Mouse (Mus musculus) frontal cortex, adult 2 months (tissue): ENCODE results near the gene Isoc2b. TPM values are rescaled to one million over a fixed set of nuclear protein-coding genes. Genes with fewer than 3 reads are reported as not detected.
"Not testable (repeated sequence)": the region's sequence is repeated elsewhere in the genome, so short reads cannot be mapped to it uniquely, and the experiment has no call there.

Source experiments
- DNase-seq, 2 experiments: peaks; one replicate each; pipeline ENCODE4 v3.0.0; 2022; ENCODE audit warnings: low spot score in 1 of 2; ENCODE audit errors: extremely low spot score in 1 of 2
- polyA plus RNA-seq: library from polyadenylated mRNA; depleted of rRNA; stranded (reverse); fragments of >200 nt; gene quantifications from 2 replicates; pipeline ENCODE4 v1.2.3, GENCODE M21; 2012; rRNA removed

Isoc2b gene
- 10.6 and 13.8 TPM in 2 replicates for polyA plus RNA-seq

DNA sequence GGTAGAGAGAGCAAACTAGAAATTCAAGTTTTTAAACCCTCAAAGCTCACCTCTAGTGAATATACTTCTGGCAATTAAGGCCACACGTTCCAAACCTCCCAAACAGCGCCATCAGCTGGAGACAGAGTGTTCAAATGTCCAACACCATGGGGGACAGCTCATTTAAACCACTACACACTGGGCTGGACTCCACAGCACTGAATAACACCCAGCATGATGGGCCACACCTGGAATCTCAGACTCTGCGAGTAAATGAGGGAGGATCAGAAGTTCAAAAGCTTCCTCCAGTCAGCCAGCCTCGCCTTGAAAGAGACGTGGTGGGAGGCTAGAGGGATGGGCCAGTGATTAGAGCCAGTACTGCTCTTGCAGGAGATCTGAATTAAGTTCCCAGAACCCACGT is at the start of gene Isoc2b:
Isoc2b (minus strand) TSS at position 126 of the 400 bp plus-strand sequence.
- DNase-seq: no peak

DNA sequence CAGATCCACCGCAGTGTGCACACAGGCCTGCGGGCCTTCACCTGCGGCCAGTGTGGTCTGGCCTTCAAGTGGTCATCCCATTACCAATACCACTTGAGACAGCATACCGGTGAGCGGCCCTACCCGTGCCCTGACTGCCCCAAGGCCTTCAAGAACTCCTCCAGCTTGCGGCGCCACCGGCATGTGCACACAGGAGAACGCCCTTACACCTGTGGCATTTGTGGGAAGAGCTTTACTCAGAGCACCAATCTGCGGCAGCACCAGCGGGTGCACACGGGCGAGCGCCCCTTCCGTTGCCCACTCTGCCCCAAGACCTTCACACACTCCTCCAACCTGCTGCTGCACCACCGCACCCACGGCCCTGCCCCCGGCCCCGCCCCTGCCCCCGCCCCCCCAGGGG is 49.0 kb upstream of the Isoc2b start:
- no peak for DNase-seq

DNA sequence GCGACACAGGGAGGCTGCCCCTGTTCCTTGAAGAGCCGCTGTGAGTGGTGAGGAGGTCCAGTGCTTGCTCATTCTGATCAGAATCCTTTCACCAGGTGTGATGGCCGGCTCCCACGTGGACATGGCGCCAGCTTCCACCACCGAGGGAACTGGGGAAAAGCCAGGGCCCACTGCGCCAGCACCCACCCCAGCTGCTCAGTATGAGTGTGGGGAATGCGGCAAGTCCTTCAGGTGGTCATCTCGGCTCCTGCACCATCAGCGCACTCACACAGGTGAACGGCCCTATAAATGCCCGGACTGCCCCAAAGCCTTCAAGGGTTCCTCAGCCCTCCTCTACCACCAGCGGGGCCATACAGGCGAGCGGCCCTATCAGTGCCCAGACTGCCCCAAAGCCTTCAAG is 48.6 kb upstream of the Isoc2b start:
- DNase-seq: no peak

DNA sequence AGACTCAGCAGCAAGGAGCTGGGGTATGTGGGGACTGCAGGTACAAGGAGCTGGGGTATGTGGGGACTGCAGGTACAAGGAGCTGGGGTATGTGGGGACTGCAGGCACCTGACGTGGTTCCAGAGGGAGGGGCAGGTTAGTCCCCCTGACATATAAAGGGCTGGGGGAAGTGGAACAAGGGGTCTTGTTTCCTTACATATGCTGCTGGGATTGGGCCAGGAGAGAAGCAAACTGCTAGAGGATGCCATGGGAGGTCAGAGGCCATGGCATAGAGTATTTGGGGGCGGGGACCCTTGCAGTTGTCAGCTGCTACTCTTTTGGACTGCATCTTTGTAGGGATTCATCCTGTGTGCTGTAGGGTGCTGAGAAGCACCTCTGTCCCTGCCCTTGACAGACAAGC is 47.4 kb upstream of the Isoc2b start:
- no peak for DNase-seq

DNA sequence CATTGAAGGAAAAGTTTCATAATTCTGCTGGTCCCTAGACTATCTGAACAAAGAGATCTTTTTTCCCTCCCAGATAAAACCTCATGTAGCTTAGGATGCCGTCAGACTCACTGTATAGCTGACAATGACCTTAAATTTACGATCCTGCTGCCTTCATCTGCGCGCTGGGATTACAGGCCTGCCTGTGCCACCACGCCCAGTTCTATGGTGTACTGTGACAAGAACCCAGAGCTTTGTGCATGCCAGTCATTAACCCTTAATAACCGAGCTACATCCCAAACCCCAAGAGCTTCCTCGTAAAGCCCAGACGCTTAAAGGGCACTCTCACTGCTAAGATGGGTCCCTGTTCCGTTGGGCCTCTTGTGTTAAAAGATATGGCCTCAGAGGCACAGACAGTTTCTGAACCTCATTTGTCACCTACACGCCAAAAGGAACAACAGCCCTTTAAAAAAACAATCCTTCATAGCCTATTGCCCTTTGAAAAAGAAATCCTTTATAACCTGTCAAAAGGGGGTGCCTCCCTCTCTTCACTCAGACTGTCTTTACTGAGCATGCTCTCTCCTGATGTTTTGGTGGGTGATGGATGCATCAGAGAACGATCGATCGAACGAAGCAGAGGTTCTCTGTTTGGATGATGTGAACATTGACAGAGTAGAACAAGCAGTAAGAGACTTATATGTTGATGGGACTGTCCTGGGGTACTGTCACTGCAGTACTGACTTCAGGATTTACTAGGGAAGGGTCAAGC is 45.8 kb upstream of the Isoc2b start:
- peak in 1 of 2 experiments; percentile 42 for DNase-seq

DNA sequence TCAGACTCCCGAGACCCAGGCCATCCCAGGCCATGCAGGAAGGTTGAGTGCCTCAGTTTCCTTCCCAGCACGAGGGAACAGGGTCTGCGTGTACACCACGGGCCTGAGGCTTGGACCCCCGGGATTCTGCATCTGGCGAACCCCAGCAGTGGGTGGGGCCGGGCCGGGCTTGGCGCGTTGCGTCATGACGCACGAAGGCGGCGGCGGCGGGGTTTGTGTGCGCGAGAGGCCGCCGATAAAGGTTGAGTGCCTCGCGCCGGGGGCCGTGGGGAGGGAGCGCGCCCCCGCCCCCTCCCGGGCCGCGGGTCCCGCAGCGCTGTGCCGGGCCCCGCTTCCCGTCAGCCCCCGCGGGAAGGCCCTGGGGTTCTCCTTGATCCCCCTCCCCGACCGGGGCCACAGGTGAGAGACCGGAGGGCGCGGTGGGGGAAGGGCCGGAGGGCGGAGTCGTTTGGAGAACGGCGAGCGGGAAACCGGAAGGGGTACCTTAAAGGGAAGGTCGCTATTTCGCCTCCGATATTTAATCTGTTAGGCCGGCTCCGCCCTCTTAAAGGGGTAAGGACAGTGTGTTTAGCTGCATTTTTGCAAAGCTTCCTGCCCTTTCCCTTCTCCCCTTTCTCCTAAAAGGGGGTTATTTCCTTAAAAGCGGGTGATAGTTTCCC is 45.1 kb upstream of the Isoc2b start, which contains the start of gene Zfp628:
Zfp628 (plus strand) TSS at position 211 of the 659 bp plus-strand sequence.
- peak; percentile 87 to 98 for DNase-seq

DNA sequence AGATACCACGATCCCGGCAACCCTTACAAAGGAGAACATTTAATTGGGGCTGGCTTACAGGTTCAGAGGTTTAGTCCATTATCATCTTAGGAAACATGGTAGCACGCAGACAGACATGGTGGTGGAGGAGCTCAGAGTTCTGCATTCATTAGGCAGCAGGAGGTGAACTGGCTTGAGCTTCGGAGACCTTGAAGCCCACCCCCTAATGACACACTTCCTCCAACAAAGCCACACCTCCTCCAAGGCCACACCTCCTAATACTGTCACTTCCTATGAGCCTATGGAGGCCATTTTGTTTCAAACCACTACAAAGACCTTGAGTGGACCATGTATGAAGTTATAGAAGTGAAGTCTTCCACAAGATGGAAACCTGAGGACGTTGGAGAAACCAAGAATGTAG is 42.2 kb upstream of the Isoc2b start:
- no peak for DNase-seq

DNA sequence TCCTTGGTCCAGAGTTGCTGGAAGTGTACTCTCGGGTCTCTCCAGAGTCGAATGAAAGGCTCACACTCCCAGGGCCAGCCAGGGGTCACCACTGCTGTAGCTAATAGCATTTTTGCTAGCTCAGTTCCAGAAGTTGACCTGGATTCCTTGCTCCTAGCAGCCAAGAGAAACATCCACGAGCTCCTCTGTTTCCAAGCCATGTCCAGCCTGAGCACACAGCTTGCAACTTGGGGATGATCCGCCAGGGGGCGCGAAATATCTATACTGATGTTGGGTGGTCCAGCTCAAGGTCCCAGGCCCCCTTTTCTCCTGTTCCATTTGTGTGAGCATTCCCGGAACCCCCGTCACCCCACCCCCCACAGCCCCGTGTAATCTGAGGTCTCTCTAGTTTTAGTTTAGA is 41.5 kb upstream of the Isoc2b start:
- DNase-seq: peak in 1 of 2 experiments; percentile 77

DNA sequence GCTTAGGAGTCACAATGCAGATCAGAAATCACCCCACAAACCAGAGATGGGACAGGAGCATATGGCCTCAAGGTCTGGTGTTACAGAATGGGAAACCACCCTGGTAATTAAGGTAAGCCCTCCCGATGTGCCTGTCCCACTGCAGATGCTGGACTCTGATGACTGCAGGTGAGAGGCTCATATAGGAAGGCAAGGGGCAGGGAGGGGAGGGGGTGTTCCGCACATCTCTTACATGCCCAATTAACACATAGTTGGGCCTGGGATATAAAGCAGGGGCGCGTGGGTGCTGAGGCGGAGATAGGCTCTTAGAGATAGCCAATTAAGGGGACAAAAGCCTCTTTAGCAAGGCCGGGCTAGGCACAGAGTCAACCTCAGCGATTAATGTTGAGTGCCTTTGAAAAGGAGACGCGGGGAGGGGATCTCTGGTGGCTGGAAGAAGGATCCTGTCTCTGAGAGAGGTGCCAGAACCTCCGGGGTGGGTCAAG is 36.5 kb upstream of the Isoc2b start, which contains the start of gene Gm36210:
Gm36210 (minus strand) TSS at position 51 of the 485 bp plus-strand sequence.
- DNase-seq: no peak

DNA sequence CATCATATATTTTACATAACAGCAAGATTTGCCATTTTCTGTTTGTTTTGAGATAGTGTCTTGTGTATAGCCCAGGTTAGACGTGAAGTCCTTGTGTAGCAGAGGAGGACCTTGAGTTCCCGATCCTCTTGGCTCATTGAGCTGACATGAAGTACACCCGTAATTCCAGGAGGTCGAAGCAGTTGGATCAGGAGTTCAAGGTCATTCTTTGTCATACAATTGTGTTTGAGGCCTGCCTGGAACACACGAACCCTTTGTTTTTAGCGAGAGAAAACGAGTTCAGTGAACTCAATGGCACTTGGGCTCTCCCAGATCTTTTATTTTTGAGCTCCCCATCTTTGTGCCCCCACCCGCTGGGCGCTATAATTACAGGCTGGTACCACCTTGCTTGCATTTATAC is 32.3 kb upstream of the Isoc2b start:
- no peak for DNase-seq

DNA sequence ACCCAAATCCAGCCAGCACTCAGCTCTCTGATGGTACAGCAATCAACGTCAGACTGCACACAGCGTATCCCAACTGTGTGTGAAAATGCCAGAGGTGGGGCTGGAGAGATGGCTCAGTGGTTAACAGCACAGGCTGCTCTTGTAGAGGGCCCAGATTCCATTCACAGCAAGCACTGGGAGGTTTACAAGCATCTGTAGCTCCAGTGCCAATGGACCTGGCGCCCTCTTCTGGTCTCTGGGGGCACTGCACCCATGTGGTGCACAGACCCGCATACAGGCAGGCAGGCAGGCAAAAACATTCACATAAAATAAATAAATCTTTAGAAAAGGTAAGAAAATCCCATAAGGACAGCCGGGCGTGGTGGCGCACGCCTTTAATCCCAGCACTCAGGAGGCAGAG is 31.1 kb upstream of the Isoc2b start:
- DNase-seq: no peak

DNA sequence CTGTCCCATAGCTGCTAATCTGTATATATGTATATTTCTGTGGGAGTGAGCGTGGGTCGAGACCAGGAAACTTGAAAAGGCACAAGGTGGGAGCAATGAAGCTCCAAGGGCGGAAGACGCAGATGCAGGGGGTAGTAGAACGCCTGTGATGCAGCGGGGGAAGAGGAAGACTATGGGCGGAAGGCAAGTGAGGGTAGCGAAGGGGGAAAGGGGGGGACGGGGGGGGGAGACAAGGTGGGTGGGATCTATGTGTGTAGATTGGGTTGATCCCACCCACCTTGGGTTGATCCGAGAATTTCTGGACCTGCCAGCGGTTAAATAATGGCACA is 30.4 kb upstream of the Isoc2b start:
- no peak for DNase-seq

DNA sequence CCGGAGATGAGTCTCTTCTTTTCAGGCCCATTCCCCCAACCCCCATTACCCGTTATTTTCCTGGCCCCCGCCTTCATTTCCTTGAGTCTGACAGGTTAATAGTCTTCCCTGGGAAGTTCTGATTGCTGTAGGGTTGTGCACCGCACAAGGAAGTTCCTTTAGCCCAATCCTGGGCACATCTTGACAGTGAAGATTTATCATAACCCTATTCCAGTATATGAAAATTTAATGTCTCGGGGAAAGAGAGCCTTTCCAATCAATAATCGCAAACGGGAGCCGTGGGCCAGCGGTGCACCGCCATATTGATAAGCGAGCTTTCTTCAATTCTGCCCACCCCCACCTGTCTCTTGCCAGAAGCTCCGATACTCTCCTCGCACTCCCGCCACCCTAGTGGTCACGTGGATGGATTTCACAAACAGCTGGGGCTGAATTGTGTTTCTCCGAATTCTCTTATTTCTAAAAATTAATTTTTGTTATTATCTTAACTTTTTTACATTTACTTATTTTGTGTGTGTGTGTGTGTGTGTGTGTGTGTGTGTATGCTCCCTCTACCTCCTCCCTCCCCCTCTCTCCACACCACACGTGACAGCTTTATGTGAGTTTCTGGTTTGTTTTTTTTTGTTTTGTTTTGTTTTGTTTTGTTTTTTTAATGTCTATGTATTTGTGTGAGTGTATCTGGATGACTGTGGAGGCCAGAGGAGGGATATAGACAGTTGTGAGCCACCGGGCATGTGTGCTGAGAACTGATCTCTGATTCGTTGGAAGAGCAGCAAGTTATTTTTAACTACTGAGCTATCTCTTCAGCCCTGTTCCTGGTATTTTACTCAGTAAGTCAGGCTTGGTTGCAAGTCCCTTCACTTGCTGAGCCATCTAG is 29.8 kb upstream of the Isoc2b start:
- no peak for DNase-seq

DNA sequence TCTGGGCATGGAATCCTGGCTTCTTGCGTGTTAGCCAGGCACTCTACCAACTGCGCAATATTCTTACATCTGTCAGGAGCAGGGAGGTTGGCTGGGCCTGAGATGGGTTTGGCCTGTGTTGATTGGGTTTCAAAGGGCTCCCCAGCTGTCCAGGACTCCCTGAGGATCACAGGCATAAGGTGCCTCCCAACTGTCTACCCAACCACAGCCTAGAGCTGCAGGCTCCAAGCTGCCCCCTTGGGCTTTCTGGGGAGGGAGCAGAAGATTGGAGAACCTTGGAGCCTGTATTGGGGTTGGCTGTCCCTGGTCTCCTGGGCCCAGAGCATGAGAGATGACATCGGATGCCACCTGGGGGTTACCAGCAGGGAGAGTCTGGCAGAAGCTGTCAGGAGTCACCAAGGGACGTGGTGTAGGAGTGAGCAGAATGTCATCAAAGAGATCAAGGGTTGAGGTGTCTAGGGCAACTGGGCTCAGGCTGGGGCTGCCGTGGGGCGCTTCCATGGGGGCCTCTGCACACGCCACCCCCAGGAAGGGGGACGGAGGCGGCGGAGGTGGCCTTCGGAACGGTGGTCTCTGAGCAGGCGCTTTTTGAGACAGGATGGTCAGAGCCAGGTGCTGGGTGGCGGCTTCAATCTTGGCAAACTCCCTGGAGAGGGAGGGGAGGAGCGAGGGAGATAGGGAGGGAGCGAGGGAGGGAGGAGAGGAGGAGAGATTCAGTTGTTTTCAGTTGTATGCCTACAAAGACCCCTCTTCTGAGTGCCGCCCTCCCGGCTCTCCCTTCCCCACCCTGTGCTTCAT is 29.0 kb upstream of the Isoc2b start:
- DNase-seq: no peak

DNA sequence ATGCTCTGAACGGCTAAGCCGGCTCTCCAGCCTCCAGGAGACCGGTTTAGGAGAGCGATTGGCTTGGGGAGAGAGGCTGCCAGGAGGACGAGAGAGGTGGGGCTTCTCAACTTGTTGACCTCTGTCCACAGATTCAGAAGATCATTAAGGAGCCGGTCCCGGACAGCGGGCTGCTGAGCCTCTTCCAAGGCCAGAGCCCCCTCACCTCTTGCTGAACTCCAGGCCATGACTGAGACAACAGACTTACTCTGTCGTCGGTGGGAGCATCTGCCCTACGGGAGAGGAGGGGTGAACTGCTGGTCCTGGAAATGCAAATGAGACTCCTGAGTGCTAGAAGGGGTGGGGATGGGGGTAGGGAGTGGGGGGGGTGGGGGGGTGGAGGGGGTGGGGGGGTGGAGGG is 25.1 kb upstream of the Isoc2b start:
- DNase-seq: no peak

DNA sequence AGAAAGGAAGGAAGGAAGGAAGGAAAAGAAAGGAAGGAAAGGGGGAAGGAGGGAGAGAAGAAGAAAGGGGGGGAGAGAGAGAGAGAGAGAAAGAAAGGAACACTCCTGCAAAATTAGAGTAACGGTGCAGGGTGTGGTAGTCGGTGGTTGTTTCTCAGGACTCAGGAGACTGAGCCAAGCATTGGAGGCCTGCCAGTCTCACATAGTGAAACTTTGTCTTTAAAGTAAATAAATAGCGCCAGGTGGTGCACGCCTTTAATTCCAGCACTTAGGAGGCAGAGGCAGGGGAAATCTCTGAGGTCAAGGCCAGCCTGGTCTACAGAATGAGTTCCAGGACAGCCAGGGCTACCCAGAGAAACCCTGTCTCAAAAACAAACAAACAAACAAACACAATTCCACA is 16.6 kb upstream of the Isoc2b start:
- no peak for DNase-seq

DNA sequence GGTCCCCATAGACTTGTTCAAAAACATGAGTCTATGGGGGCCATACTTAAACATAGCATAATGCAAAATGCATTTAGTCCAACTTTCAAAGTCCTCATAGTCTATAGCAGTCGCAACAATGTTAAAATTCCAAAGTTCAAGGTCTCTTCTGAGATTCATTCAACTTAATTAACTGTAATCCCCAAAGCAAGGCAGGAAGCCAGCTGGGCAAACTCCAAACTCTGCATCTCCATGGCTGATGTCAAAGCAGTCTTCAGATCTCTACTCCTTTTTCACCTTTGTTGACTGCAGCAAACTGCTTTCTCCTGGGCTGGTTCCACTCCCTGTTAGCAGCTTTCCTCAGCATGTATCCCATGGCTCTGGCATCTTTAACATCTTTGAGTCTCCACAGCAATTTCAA is 9.0 kb upstream of the Isoc2b start:
- not testable (repeated sequence) for DNase-seq

DNA sequence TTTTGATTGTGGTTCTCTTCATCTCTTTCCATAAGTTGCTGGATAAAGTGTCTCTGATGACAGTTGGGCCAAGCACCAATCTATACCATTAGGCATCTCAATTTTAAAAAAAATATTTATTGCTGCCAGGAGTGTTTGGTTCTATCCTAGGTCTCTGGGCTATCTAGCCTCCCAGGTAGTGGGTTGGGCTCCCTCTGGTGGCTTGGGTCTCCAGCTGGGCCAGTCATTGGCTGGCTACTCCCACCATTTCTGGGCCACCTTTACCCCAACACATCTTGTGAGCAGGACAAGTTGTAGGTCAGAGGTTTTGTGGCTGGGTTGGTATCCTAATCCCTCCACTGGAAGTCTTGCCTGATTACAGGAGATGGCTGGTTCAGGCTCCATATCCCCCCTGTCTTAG is 8.1 kb upstream of the Isoc2b start:
- no peak for DNase-seq

DNA sequence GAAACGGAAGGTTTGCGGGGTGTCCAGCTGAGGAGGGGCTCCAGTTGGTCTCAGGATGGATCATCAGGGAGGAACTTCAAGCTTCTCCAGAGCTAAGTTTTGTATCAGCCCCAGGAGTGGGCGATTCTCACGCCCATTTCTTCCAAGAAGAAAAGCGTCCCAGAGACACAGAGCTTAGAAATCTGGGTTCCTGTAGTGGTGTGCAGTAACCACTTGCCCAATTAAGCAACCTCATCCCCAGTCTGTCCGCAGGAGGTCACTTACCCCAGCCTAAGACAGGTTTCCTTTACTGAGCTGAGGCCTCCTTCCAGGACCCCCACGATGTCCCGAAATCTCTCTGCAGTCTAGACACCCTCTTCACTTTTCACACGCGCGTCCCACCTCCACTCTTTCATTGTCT is 7.2 kb upstream of the Isoc2b start:
- DNase-seq: no peak

DNA sequence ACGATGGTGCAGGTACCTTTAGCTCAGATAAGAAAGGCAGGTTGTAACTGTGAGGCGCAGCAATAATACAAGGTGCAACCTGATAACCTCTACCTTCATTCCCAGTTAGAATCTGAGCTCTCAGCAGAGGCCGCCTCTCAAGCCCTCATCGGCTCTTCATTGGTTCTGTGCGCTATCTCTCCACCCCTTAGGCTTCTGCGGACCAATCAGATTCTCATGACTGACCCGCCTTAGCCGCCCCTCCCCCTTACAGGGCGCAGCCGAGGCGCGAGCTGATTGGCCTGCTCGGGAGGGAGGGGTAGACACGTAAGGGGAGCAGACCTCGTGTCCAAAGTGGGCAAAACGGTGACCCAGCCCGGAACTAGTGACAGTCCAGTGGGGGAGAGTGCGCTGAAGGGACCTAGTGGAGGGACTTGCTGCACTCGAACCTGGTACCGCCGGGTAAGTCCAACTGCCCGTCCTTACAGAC is 6.7 kb upstream of the Isoc2b start, which contains the start of gene Isoc2a:
Isoc2a (plus strand) TSS at position 401 of the 469 bp plus-strand sequence.
- DNase-seq: peak; percentile 87 to 88
